Mouse (Mus musculus) olfactory bulb, adult 2 months (tissue): ENCODE measurements around the gene Ostc.

Experiments used
- CTCF ChIP-seq: fragments of 200-500 bp; IDR thresholded peaks from 2 replicates; pipeline ENCODE4 v1.5.1; 2012; ENCODE audit warnings: low read depth, mild to moderate bottlenecking, low read length, moderate library complexity; ENCODE audit not compliant: insufficient read depth
- POLR2A ChIP-seq: fragments of 200-500 bp; IDR thresholded peaks from 2 replicates; pipeline ENCODE4 v1.6.1; 2012; ENCODE audit warnings: mild to moderate bottlenecking, low read depth, low read length, moderate library complexity; ENCODE audit not compliant: insufficient read depth

GRCm38 (mm10) chr3:130684276-130685013, 24.8 kb downstream of the Ostc start:
- no peak for TF ChIP-seq CTCF
- no peak for TF ChIP-seq POLR2A
